Mouse (Mus musculus) midbrain, embryonic 16.5 days (tissue): ENCODE measurements at regions not wholly inside any gene's neighbourhood (a gene's known extent, or its start where the extent isn't known, plus 50 kb on each side); places are given as distances from the start of the nearest gene placed in this dataset.

Experiments
- ATAC-seq: fragments of 200-750 bp; cut with Nextera tagmentation; 2 replicates; pipeline ENCODE4 v1.8.0; 2017; ENCODE audit warnings: moderate TSS enrichment
- H3K27ac ChIP-seq: fragments of 300-500 bp; sonication (generic); 2 replicates; pipeline ENCODE4 v1.5.1; 2014; ENCODE audit warnings: mild to moderate bottlenecking, low read length, mixed read lengths
- H3K27me3 ChIP-seq: fragments of 300-500 bp; sonication (generic); 2 replicates; pipeline ENCODE4 v1.6.1; 2014; ENCODE audit warnings: low read depth, low read length, mixed read lengths; ENCODE audit not compliant: control insufficient read depth, insufficient read depth
- H3K36me3 ChIP-seq: fragments of 300-500 bp; sonication (generic); 2 replicates; pipeline ENCODE4 v1.6.1; 2014; ENCODE audit warnings: mild to moderate bottlenecking, low read length, moderate library complexity, mixed read lengths; ENCODE audit not compliant: control insufficient read depth, insufficient read depth
- H3K4me1 ChIP-seq: fragments of 300-500 bp; sonication (generic); 2 replicates; pipeline ENCODE4 v1.6.1; 2014; ENCODE audit warnings: mild to moderate bottlenecking, low read length, mixed read lengths; ENCODE audit not compliant: control insufficient read depth, insufficient read depth
- H3K4me2 ChIP-seq: fragments of 300-500 bp; sonication (generic); 2 replicates; pipeline ENCODE4 v1.6.1; 2014; ENCODE audit warnings: mild to moderate bottlenecking, low read length, mixed read lengths
- H3K4me3 ChIP-seq: fragments of 300-500 bp; sonication (generic); 2 replicates; pipeline ENCODE4 v1.5.1; 2014; ENCODE audit warnings: low read depth, mild to moderate bottlenecking, low read length, moderate library complexity, mixed read lengths
- H3K9ac ChIP-seq: fragments of 300-500 bp; sonication (generic); 2 replicates; pipeline ENCODE4 v1.6.1; 2014; ENCODE audit warnings: low read depth, low read length, mixed read lengths
- H3K9me3 ChIP-seq: fragments of 300-500 bp; sonication (generic); replicated peaks from 2 replicates; pipeline ENCODE4 v1.6.1; 2014; ENCODE audit warnings: mild to moderate bottlenecking, low read length, mixed read lengths; ENCODE audit not compliant: control insufficient read depth, poor library complexity, severe bottlenecking
- WGBS: fragments of 180-500 bp; shearing (Covaris S2); extraction: QIAGEN DNeasy Blood & Tissue Kit; methylation state at CpG from one replicate; pipeline ENCODE4 v1.1.7; 2014; 5-methylcytosine and 5-hydroxymethylcytosine counted together

DNA sequence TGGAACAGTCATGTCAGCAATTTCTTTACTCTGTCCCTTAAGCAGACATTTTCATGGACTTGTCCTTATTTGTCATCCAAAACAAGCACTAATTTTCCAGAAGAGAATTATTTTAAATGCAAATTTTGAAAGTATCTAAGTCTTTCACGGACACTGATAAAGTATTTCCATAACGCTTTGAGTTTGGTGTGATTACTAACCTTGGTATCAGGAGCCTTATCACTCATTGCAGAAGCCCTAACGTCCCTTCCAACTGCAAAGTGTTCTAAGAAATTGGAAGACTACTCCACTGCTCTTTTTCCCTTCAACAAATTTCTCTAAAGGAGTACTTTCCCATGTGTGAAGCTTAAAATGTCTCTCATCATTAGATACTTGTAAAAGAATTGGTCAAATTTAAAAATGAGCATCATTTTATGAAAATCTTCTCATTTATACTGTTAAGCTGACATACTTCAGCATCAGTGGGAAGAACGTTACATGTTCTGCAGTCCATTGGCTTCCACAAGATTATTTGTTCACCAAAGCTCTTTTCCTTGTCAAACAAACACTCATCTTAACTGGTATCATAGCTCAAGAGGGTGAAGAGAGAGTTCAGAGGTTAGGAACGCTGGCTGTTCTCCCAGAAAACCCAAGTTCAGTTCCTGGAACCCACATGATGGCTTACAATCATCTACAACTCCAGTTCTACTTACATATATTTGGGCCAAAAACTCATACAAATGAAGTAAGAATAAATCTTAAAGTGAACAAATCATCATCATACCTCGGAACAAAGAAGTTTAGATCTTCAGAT lies 263.6 kb upstream of the Mad2l1 start:
- 91% methylated on average over 6 of the region's 6 CpGs for WGBS
- no peaks in the 10 kb centered on the region for H3K27me3 ChIP-seq

DNA sequence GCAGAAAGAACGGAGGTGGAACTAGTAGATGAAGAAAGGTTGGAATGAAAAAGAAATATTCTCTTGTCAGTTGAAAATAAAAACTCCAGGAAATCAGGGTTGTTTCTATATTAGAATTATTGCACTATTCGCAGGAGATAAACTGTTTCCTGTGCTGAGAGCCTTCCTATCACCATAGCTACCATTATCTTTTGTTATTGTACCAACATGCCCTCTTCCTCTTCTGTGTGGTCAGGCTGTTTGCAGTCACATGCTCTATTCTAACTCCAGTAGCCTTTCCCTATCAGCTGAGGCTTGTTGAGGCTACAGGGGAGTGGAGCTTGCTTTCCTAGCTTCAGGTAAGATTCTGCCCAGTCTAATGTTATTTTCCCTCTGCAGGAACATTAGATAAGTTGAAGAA lies 263.0 kb upstream of the Mad2l1 start:
- Histone ChIP-seq H3K4me3 (no peak overlapping the region), H3K4me2 (no peak overlapping the region), H3K9ac (no peak overlapping the region), H3K36me3 (no peaks in the 10 kb centered on the region), H3K4me1 (no peaks in the 10 kb centered on the region), H3K9me3 (no peaks in the 10 kb centered on the region), H3K27ac (no peak overlapping the region), H3K27me3 (no peaks in the 10 kb centered on the region)
- 90% methylated on average over 2 of the region's 2 CpGs for WGBS
- ATAC-seq = no peak

More for the DNA sequence above, 263.6 kb upstream of the Mad2l1 start:
- H3K4me3 ChIP-seq = no peak overlapping the region
- no peaks in the 10 kb centered on the region for H3K4me1 ChIP-seq
- no peaks in the 10 kb centered on the region for H3K9me3 ChIP-seq
- H3K9ac ChIP-seq = no peak overlapping the region
- no peaks in the 10 kb centered on the region for H3K36me3 ChIP-seq
- H3K4me2 ChIP-seq = no peak overlapping the region
- no peak for ATAC-seq
- H3K27ac ChIP-seq = no peak overlapping the region

- no peaks in the 10 kb centered on the region for H3K9me3 ChIP-seq
- no peaks in the 10 kb centered on the region for H3K27me3 ChIP-seq
- no peaks in the 10 kb centered on the region for H3K4me1 ChIP-seq
- no peak overlapping the region for H3K9ac ChIP-seq
- H3K27ac ChIP-seq = no peak overlapping the region
- no peak for ATAC-seq
- no peak overlapping the region for H3K4me2 ChIP-seq
- 90% methylated on average over 4 of the region's 4 CpGs for WGBS
- no peaks in the 10 kb centered on the region for H3K36me3 ChIP-seq
- H3K4me3 ChIP-seq = no peak overlapping the region
These were observed 260.5 kb upstream of the Mad2l1 start for GRCm38 (mm10) chr6:66274737-66275136.

GRCm38 (mm10) chr6:66280701-66281100 lies 254.5 kb upstream of the Mad2l1 start:
- no peaks in the 10 kb centered on the region for H3K4me1 ChIP-seq
- 85% methylated on average over 8 of the region's 8 CpGs for WGBS
- H3K9ac ChIP-seq = no peak overlapping the region
- no peaks in the 10 kb centered on the region for H3K9me3 ChIP-seq
- no peak overlapping the region for H3K27ac ChIP-seq
- no peaks in the 10 kb centered on the region for H3K27me3 ChIP-seq
- ATAC-seq = no peak
- H3K4me2 ChIP-seq = no peak overlapping the region
- no peak overlapping the region for H3K4me3 ChIP-seq
- H3K36me3 ChIP-seq = no peaks in the 10 kb centered on the region

GRCm38 (mm10) chr6:66282566-66283115 lies 252.5 kb upstream of the Mad2l1 start:
- no peak overlapping the region for H3K9ac ChIP-seq
- H3K4me3 ChIP-seq = no peak overlapping the region
- H3K36me3 ChIP-seq = no peaks in the 10 kb centered on the region
- no peak overlapping the region for H3K4me2 ChIP-seq
- H3K9me3 ChIP-seq = no peaks in the 10 kb centered on the region
- WGBS = 85% methylated on average over 6 of the region's 6 CpGs
- H3K27me3 ChIP-seq = no peaks in the 10 kb centered on the region
- H3K4me1 ChIP-seq = no peaks in the 10 kb centered on the region
- H3K27ac ChIP-seq = no peak overlapping the region
- no peak for ATAC-seq

DNA sequence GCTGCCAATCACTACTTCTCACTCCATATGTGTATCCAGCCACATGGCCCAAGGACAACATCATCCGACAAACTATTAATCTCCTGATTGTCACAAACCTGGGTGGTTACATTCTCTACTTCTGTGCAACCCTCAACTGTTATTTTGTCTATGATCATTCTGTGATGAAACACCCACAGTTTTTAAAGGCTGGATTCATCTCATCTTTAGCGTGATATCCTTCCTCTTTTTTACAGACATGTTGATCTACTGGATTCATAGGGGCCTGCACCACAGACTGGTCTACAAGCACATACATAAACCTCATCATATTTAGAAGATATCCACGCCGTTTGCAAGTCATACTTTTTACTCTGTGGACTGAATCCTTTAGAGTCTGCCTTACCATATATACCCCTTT lies 251.7 kb upstream of the Mad2l1 start:
- H3K27ac ChIP-seq = no peak overlapping the region
- no peak overlapping the region for H3K4me2 ChIP-seq
- H3K36me3 ChIP-seq = no peaks in the 10 kb centered on the region
- H3K9ac ChIP-seq = no peak overlapping the region
- 92% methylated on average over 4 of the region's 4 CpGs for WGBS
- H3K4me3 ChIP-seq = no peak overlapping the region
- H3K9me3 ChIP-seq = no peaks in the 10 kb centered on the region
- no peak for ATAC-seq
- H3K4me1 ChIP-seq = no peaks in the 10 kb centered on the region
- no peaks in the 10 kb centered on the region for H3K27me3 ChIP-seq

- no peaks in the 10 kb centered on the region for H3K36me3 ChIP-seq
- H3K27ac ChIP-seq = no peak overlapping the region
- ATAC-seq = no peak
- no peak overlapping the region for H3K4me2 ChIP-seq
- H3K4me1 ChIP-seq = no peaks in the 10 kb centered on the region
- no peak overlapping the region for H3K4me3 ChIP-seq
- no peaks in the 10 kb centered on the region for H3K27me3 ChIP-seq
- no peaks in the 10 kb centered on the region for H3K9me3 ChIP-seq
- H3K9ac ChIP-seq = no peak overlapping the region
These were observed 247.6 kb upstream of the Mad2l1 start for GRCm38 (mm10) chr6:66287607-66288006.

DNA sequence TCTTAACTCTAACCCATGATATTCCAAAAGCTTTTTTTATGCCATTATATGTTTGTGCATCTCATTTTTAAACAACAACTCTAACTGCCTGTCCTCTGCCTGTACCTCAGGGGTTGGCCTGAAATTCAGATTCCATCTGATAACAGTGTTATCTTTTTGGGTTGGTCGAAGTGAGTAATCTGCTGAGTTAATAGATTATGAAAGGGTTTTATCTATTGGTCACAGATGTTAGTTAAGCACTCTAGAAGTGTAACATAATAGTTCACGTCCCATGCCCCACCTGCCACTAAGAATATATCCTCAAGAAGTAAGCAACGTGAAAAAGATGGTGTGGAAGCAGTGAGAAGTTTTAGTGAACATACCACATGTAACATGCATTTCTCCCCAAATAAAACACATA lies 246.0 kb upstream of the Mad2l1 start:
- H3K9me3 ChIP-seq = no peaks in the 10 kb centered on the region
- H3K4me1 ChIP-seq = no peaks in the 10 kb centered on the region
- H3K4me3 ChIP-seq = no peak overlapping the region
- H3K27me3 ChIP-seq = no peaks in the 10 kb centered on the region
- ATAC-seq = no peak
- no peak overlapping the region for H3K27ac ChIP-seq
- 85% methylated on average over 3 of the region's 3 CpGs for WGBS
- no peak overlapping the region for H3K4me2 ChIP-seq
- H3K36me3 ChIP-seq = no peaks in the 10 kb centered on the region
- H3K9ac ChIP-seq = no peak overlapping the region

- H3K4me1 ChIP-seq = no peaks in the 10 kb centered on the region
- no peaks in the 10 kb centered on the region for H3K9me3 ChIP-seq
- H3K27ac ChIP-seq = no peak overlapping the region
- H3K36me3 ChIP-seq = no peaks in the 10 kb centered on the region
- 77% methylated on average over 2 of the region's 2 CpGs for WGBS
- H3K27me3 ChIP-seq = no peaks in the 10 kb centered on the region
- no peak overlapping the region for H3K4me2 ChIP-seq
- ATAC-seq = no peak
- no peak overlapping the region for H3K4me3 ChIP-seq
- H3K9ac ChIP-seq = no peak overlapping the region
These were observed 243.6 kb upstream of the Mad2l1 start for GRCm38 (mm10) chr6:66291576-66291975.
